Mouse (Mus musculus) inflammation-experienced regulatory T-cells, adult 6 months (primary cell): ENCODE results near the gene Scnn1g. TPM values are rescaled to one million over a fixed set of nuclear protein-coding genes. Genes with fewer than 3 reads are reported as not detected.

Experiments
- ATAC-seq: one replicate; pipeline ENCODE4 v1.8.0; 2017
- polyA plus RNA-seq, 3 experiments: library from polyadenylated mRNA; unstranded; fragments of 100-300 nt; shearing (Covaris generic); gene quantifications; one replicate each; pipeline ENCODE4 v1.2.1; 2017

The Scnn1g gene
- polyA plus RNA-seq = not detected

DNA sequence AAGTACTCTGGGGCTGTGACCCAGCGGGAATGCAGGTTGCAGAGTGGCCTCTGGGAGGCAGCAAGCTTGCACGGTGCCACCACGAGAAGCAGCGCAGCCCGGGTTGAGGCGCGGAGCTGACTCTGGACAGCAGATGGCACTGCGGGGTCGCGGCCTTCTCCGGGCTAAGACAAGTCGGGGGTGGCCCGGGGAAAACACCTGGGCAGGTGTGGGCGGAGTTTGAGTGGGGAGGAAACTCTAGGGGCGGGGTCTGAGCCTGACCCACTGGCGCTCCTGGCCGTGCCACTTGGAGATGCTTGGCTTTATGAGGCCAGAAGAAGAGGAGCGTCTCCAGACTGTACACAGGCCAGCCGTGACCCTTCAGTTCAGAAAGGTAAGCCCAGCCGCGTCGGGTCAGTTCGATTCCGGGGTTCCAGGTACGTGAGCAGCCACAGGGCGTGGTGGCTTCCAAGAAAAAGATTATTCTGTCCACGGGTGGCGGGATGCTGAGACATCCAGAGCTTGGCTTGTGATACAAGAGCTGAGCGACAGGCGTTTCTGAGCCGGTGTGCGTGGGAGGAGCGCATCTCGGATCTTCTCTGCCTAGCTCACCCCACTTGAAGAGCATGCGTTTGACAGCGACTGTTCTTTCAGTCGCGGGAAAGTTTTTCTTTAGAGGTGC is at the start of gene Scnn1g:
Gene Scnn1g (plus strand): TSS at position 309 of the 661 bp plus-strand sequence.
- ATAC-seq = peak; percentile 95

- no peak for ATAC-seq
These were observed 48.9 kb upstream of the Scnn1g start for GRCm38 (mm10) chr7:121685140-121685984.

GRCm38 (mm10) chr7:121689338-121689737 is 44.9 kb upstream of the Scnn1g start:
- peak; percentile 58 for ATAC-seq

DNA sequence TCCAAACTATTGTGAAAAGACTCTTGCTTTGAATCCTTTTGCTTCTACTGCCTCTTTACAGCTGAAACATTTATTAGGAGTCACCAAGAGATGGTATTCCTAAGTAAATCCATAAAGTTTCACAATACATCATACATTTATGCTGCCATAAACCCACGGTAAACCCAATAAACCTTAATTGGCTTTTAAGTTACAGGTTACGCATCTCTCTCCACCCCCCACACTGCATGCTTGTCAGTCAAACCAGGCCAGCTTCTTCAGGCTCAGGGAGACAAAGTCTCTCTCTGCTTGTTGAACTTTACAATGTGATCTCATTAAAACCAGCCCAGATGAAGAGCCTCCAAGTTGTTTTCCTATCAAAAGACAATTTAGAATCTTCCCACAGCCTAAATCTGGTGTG is 42.5 kb upstream of the Scnn1g start:
- ATAC-seq = no peak

GRCm38 (mm10) chr7:121697170-121697569 is 37.1 kb upstream of the Scnn1g start:
- no peak for ATAC-seq

DNA sequence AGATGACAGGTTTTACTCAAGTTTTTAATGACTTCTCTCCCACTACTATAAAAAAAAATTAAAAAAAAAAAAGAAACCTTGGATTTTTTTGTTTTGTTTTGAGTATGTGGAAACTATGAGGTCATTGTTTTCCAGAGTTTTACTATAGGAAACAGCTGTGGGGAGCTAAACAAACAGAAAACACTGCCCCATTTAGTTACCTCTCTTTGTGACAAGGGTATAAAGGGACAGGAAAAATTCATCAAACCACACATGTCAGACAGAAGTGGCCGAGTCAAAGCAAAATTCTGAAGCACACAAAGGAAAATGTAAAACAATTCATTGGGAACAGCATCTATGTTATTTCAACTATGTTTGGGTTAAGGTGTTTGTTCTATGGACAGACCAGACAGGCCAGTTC is 36.7 kb upstream of the Scnn1g start:
- no peak for ATAC-seq

DNA sequence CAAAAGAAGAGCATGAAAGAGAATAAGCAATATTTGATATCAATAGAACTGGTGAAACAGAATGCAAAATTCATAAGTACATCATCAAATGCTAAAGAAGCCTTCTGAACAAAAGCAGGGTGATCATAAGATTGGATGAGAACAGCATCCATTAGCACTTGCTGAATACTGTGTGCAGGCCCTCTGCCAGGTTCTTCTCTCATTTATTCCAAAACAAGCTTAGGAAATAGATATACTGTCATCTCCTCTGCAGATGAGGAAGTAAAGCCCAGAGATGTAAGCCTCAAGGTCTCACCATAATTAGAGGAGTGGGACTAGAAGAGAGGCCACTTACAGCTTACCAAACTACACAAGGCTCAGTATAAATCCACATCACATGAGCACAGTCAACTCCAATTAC is 35.1 kb upstream of the Scnn1g start:
- no peak for ATAC-seq

DNA sequence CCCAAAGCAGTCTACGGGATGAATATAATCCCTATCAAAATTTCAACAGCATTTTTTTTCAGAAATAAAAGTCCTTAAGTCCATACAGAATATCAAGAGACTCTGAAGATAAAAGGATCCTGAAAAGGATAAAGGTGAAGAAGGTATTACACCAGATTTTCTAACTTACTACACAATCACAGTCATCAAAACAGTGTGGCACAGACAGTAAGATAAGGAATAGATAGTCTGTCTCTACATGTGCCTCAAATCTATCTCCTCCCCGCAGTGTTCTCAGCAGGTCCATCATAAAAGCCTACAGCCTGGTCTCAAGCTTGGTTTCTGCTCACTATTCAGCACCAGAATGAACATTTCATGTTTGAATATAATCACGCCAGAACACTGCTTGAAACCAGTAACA is 33.8 kb upstream of the Scnn1g start:
- ATAC-seq = no peak

DNA sequence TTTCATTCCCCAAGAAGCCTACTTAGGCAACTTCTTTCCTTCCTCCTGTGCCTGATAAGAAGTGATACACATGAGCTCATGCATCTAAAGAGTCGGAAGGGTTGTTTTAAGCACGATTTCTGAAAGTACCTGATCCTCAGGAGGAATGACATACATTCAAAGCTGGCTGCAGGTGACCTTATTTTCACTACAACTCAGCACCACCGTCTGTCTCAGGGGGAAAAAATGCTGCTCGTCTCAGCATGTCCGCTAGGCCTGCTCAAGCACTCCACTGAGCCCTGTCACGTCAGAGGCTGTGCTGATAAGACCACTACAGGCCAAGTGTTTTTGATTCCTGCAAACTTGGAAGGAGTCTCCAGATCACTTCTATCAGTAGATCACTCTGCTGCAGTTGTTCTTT is 32.3 kb upstream of the Scnn1g start:
- no peak for ATAC-seq

DNA sequence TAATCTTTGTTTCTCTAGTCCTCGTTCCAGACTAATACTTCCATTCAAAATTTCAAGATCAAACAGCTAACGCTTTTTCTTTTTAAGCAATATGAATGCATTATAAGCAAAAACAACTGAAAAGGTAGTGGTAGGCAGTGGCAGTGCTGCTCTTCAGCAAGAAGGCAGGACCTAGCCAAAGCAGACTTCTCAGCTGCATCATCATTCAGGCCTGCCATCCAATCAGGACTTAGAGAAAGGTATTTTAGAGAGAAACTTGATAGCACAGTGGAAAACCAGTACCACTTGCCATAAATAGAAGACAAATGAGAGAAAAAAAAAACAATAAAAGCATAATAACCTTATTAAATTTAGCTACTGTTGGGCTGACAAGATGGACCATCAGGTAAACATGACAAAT is 29.2 kb upstream of the Scnn1g start:
- no peak for ATAC-seq

DNA sequence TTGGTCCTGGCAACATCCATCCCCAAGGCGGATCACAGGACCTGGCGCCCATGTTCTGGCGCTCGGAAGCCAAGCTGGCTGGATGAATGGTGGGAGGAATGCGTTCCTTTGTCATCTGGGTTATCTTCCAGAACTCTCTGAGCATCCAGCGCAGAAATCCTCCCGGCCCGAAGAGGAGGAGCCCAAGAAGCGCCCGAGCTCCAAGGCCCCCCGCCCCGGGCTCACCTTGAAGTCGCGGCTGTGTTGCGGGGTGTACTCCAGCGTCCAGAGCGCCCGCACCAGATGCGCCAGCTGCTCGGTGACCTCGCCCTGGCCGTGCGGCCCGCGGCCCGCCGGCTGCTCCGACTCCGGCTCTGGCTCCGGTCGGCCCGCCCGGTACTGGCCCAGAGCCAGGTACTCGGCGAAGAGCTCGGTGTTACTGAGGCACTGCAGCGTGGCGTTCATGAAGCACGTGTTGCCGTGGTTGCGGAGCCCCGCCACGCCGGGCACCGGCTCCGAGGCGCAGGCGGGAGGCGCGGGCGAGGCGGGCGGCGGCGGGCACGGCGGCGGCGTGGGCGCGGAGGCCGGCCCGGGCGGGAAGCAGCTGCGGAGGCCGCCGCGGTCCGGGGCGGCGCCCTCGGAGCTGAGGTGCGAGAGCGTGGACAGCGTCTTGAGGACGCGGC is 27.7 kb upstream of the Scnn1g start:
- ATAC-seq = peak; percentile 27

- ATAC-seq = peak; percentile 96
These were observed 27.1 kb upstream of the Scnn1g start, which contains the start of gene Usp31 for GRCm38 (mm10) chr7:121707073-121707667. Usp31 (minus strand) TSS chr7:121707253.

DNA sequence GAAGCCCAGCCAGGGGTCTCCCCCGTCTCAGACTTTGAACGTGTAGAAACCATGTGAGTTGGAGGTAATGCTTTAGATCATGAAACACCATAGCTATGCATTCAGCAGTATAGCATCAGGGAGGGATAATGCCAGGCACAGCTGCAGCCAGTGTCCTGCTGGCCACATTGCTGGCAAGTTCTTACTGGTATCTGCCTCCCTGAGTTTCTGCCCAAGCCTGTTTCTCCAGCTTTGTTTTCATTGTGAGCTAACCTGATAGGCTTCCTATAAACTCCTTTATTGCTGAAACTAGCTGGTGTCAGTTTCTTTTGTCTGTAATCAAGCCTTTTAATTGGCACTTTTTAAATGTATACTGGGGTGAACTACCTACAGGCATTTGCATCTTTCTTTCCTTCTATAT is 23.1 kb upstream of the Scnn1g start:
- ATAC-seq = no peak

- ATAC-seq = no peak
These were observed 17.2 kb upstream of the Scnn1g start for GRCm38 (mm10) chr7:121717031-121717430.

DNA sequence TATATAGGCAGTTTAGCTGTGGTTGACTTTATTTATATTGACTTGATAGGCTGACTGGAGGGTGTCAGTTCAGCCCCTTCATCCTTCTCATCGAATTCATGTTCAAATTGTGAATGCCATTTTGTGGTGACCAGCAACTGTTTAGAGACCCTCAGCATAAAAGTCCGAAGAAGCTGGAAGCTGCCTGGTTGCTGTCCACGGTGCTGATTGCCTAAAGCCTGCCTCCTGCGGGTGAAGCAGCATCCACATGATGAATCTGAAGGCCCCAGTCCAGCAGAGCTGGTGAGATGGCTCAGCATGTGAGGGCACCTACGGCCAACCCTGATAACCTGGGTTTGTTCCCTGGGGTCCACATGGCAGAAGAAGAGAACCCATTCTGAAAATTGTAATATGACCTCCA is 4.1 kb upstream of the Scnn1g start:
- ATAC-seq = no peak

- ATAC-seq = no peak
These were observed 3.5 kb downstream of the Scnn1g start for GRCm38 (mm10) chr7:121737511-121738415.

- no peak for ATAC-seq
These were observed 16.0 kb downstream of the Scnn1g start for GRCm38 (mm10) chr7:121750244-121750643.

DNA sequence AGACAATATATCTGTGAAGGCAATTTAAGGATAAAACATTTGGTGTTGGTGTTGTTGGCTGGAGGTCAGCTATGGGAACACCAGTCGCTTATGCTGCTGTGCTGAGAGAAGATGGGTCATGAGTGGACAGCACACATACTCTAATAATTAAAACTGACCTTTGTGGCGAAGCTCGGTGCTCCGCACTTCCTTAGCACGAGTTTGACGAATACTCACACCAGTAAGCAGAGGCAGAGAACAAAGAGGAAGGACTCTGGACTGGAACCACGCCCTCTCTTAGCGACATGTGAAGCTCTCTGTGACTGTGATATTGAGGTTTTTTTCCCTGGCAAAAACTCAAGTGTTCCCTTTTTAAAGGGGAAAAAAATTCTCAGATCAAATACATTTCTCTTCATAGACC is 20.5 kb downstream of the Scnn1g start:
- no peak for ATAC-seq

DNA sequence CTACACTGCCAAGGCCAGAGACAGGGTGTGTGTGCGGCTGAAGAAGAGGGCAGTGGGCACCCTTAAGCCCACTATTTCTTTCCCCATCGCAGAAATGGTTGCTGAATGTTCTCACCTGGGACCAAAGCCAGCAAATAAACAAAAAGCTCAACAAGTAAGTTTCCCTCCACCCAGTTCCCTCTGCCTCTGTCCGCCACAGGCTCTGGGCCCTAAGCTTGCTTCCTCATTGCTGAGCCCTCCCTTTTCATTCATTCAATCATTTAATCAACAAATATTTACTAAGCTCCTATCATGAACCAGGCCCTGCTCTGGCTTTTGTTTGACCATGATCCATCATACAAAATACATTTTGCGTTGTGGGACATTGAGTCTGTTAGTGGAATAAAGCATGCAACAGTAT is 29.0 kb downstream of the Scnn1g start:
- ATAC-seq = no peak

DNA sequence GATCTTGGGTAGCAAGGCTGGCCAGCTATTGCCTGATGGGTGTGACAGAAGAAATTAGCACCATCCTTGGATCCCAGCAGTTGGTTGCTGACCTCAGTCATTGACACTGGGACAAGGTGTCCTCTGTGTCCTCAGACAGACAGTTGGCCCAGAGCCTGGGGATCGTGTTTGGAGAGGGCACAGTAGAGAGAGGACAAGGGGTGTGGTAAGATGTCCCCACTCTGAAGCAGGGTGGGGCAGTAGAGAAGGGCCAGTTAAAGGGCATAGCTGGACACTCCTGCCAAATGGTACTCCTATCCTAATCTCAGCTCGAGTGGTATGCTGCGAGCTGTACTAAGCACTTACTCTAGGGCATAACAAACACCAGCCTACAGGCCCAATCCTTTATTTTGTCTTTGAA is 33.6 kb downstream of the Scnn1g start:
- no peak for ATAC-seq

DNA sequence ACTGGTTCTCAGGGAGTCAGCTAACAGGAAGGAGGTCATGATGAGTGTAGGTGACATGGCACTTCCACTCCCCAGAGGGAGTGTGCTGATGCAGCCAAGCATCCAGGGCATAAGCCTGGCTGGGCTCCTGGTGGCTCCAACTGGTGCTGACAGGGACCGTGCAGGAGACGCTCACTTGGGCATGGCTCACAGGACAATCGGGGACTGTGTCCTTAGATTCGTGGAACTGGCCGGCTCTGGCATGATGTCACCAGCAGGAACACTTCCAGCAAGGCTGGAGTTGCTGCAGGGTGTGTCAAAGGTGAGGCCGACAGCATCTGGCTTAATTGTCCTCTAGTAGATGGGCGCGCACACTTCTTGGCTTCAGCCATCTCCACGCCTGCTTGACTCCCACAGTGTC is 34.7 kb downstream of the Scnn1g start:
- ATAC-seq = no peak

DNA sequence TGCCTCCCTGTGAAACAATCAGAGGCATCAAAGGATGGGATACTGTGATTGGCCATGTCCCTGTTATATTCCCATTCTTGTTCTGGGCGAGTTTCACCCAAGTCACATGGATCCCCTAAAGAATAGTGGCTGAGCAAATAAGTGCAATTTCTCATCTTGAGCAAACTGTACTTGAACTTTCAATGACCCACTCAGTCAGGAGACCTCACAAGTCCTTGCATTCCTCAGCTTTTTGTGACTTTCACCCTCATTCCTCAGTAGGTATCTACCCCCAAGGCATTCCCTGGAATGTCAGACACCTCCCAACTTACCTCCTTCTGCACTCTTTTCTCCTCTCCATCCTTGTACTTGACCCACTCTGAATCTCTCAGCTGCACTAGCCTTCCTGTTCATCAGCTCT is 44.3 kb downstream of the Scnn1g start:
- ATAC-seq = no peak
